ENCODE assay signal across 19 mouse cellular contexts in genomic region chr15:31337983-31338382, GRCm38 (mm10).
"Had no signal": no experiment of that assay in that cellular context is flagged by ENCODE, and none has a peak within 500 bp of the region (broad histone marks: within the 10 kb centered on the region; RNA-seq: fewer than 3 reads in every experiment).

No protein-coding gene starts in this region.

- H3K9me3 ChIP-seq: kidney, embryonic 15.5 days; limb, embryonic 12.5 days; limb, embryonic 15.5 days; megakaryocyte, embryonic 14.5 days; midbrain, embryonic 10.5 days; midbrain, embryonic 13.5 days; stomach, embryonic 15.5 days had no signal

- DNase-seq: kidney, adult 8-10 months; kidney, postnatal 10 days; left cerebral cortex, postnatal 4 days; lung, embryonic 14.5 days; retina, postnatal 1 day; spleen, adult 18-20 months; thymus, postnatal 36 days had no signal

- ATAC-seq: liver, postnatal 0 days; lung, postnatal 0 days; midbrain, embryonic 13.5 days; midbrain, embryonic 16.5 days had no signal

- H3K4me3 ChIP-seq: kidney, embryonic 15.5 days; limb, embryonic 12.5 days; limb, embryonic 15.5 days; midbrain, embryonic 10.5 days; midbrain, embryonic 13.5 days; stomach, embryonic 15.5 days had no signal

- H3K36me3 ChIP-seq: kidney, embryonic 15.5 days; limb, embryonic 12.5 days; limb, embryonic 15.5 days; midbrain, embryonic 10.5 days; midbrain, embryonic 13.5 days; stomach, embryonic 15.5 days had no signal

- H3K27ac ChIP-seq: kidney, embryonic 15.5 days; limb, embryonic 12.5 days; limb, embryonic 15.5 days; liver, embryonic 14.5 days; midbrain, embryonic 10.5 days; midbrain, embryonic 13.5 days; stomach, embryonic 15.5 days had no signal

- H3K27me3 ChIP-seq: kidney, embryonic 15.5 days; limb, embryonic 12.5 days; limb, embryonic 15.5 days; megakaryocyte, embryonic 14.5 days; midbrain, embryonic 13.5 days; stomach, embryonic 15.5 days had no signal

- H3K4me2 ChIP-seq: kidney, embryonic 15.5 days; limb, embryonic 12.5 days; limb, embryonic 15.5 days; liver, embryonic 11.5 days; lung, embryonic 14.5 days; midbrain, embryonic 13.5 days; stomach, embryonic 15.5 days had no signal

- H3K9ac ChIP-seq: kidney, embryonic 15.5 days; limb, embryonic 12.5 days; limb, embryonic 15.5 days; liver, embryonic 14.5 days; liver, postnatal 0 days; lung, embryonic 14.5 days; midbrain, embryonic 13.5 days; stomach, embryonic 15.5 days had no signal

- H3K4me1 ChIP-seq: stomach, embryonic 15.5 days had no signal
